In genomic region chr2:34826460-34827231, GRCm38 (mm10) we compare ENCODE assay signal across 9 mouse cellular contexts. TPM values are rescaled to one million over a fixed set of nuclear protein-coding genes. Genes with fewer than 3 reads are reported as not detected.
DNase-seq lines count a peak whose midpoint lies in the region; ATAC-seq and TF ChIP-seq lines count a peak whose summit lies in the region.
"Had no signal": no experiment of that assay in that cellular context is flagged by ENCODE, and none has a peak within 500 bp of the region (broad histone marks: within the 10 kb centered on the region; RNA-seq: fewer than 3 reads in every experiment).

No protein-coding gene starts in this region.

- no peak for DNase-seq in kidney, adult 2 months
- no peak for DNase-seq in kidney, adult 18-20 months
- DNase-seq in liver, embryonic 13.5 days = no peak
- no peak for DNase-seq in frontal cortex, postnatal 25 days (ENCODE audit: low spot score in 2 of 2)
- no peak for DNase-seq in left cerebral cortex, adult 8-10 months (ENCODE audit: low spot score in 2 of 2)

- peaks cover 9% of the 10 kb centered on the region; the same call in 1 of the 2 replicates for H3K4me1 ChIP-seq in kidney, adult 2 months (ENCODE audit: control insufficient read depth, insufficient read depth, low read length)
- peaks cover 19% of the 10 kb centered on the region for H3K4me1 ChIP-seq in bone marrow macrophage, adult 2 months (ENCODE audit: control insufficient read depth, insufficient read depth, low read length)
- peaks cover 5 to 19% of the 10 kb centered on the region in 2 experiments for H3K4me1 ChIP-seq in heart, embryonic 14.5 days (ENCODE audit: control insufficient read depth in 2 of 2, insufficient read depth in 2 of 2, low read length in 2 of 2)
- H3K4me1 ChIP-seq in liver, embryonic 13.5 days (replicated peaks) = peaks cover 47% of the 10 kb centered on the region
- peaks cover 3% of the 10 kb centered on the region; the same call in 1 of the 2 replicates for H3K4me1 ChIP-seq in stomach, embryonic 15.5 days

- H3K36me3 ChIP-seq in kidney, adult 2 months (ENCODE audit: control insufficient read depth, insufficient read depth, low read length) = peaks cover 2% of the 10 kb centered on the region
- peaks cover 10% of the 10 kb centered on the region for H3K36me3 ChIP-seq in heart, embryonic 14.5 days (ENCODE audit: control insufficient read depth, insufficient read depth, low read length)
- peaks cover 16% of the 10 kb centered on the region for H3K36me3 ChIP-seq in liver, embryonic 13.5 days
- H3K36me3 ChIP-seq in stomach, embryonic 15.5 days = peaks cover 5% of the 10 kb centered on the region; the same call in 1 of the 2 replicates

- 39% methylated on average over 20 of the region's 21 CpGs for WGBS in kidney, adult 2 months
- whole genome bisulfite sequencing in heart, embryonic 14.5 days = 34% methylated on average over 20 of the region's 21 CpGs
- 31% methylated on average over 20 of the region's 21 CpGs for WGBS in liver, embryonic 13.5 days (ENCODE audit: insufficient replicate concordance)
- WGBS in stomach, embryonic 15.5 days = 33% methylated on average over 20 of the region's 21 CpGs

- no peaks in the 10 kb centered on the region for H3K27me3 ChIP-seq in kidney, adult 2 months (replicated peaks; ENCODE audit: control insufficient read depth, insufficient read depth, low read length)
- no peaks in the 10 kb centered on the region for H3K27me3 ChIP-seq in heart, embryonic 14.5 days (ENCODE audit: control insufficient read depth, insufficient read depth, low read length)
- no peaks in the 10 kb centered on the region for H3K27me3 ChIP-seq in liver, embryonic 13.5 days
- H3K27me3 ChIP-seq in stomach, embryonic 15.5 days (replicated peaks) = no peaks in the 10 kb centered on the region

- TF ChIP-seq POLR2A in kidney, adult 2 months (IDR thresholded peaks at IDR 0.05; ENCODE audit: low read depth, low read length) = no peak
- no peak for TF ChIP-seq POLR2A in bone marrow macrophage, adult 2 months (IDR thresholded peaks at IDR 0.05; ENCODE audit: borderline replicate concordance, low read depth, low read length)

- peak overlapping the region; percentile 97 for H3K9ac ChIP-seq in heart, embryonic 14.5 days (ENCODE audit: low read length)
- peak overlapping the region; percentile 97 for H3K9ac ChIP-seq in liver, embryonic 13.5 days
- peak overlapping the region; percentile 98 for H3K9ac ChIP-seq in stomach, embryonic 15.5 days

- TF ChIP-seq CTCF in kidney, adult 2 months (conservative IDR thresholded peaks at IDR 0.05; ENCODE audit: insufficient read depth, insufficient read length, low read depth, low read length) = no peak
- no peak for TF ChIP-seq CTCF in bone marrow macrophage, adult 2 months (IDR thresholded peaks at IDR 0.05; ENCODE audit: low read depth, low read length)

- peak overlapping the region; percentile 69 for H3K4me3 ChIP-seq in kidney, adult 2 months (ENCODE audit: insufficient read depth, low read depth, low read length)
- peak overlapping the region; percentile 69 for H3K4me3 ChIP-seq in bone marrow macrophage, adult 2 months (ENCODE audit: insufficient read depth, low read length)
- H3K4me3 ChIP-seq in heart, embryonic 14.5 days (ENCODE audit: control insufficient read depth in 1 of 2, insufficient read depth in 1 of 2, low read depth in 1 of 2, low read length in 2 of 2) = peak overlapping the region; percentile 95 to 96
- peak overlapping the region; percentile 93 for H3K4me3 ChIP-seq in liver, embryonic 13.5 days (replicated peaks)
- peak overlapping the region; percentile 89 for H3K4me3 ChIP-seq in stomach, embryonic 15.5 days (replicated peaks)

- H3K4me2 ChIP-seq in heart, embryonic 14.5 days (ENCODE audit: low read length) = peak overlapping the region; percentile 93
- peak overlapping the region; percentile 81 for H3K4me2 ChIP-seq in liver, embryonic 13.5 days
- H3K4me2 ChIP-seq in stomach, embryonic 15.5 days = peak overlapping the region; percentile 83

- 0 out of 2 replicates have a peak, but pooled peaks cover 4% of the 10 kb centered on the region for H3K9me3 ChIP-seq in heart, embryonic 14.5 days (ENCODE audit: control insufficient read depth, low read length)
- no peaks in the 10 kb centered on the region for H3K9me3 ChIP-seq in liver, embryonic 13.5 days (replicated peaks)
- no peaks in the 10 kb centered on the region for H3K9me3 ChIP-seq in stomach, embryonic 15.5 days

- no peak for ATAC-seq in heart, embryonic 14.5 days (ENCODE audit: insufficient number of reproducible peaks, insufficient read depth, low FRiP score, low read depth)
- ATAC-seq in liver, embryonic 13.5 days (ENCODE audit: low read depth) = no peak; the same call in 1 of the 2 replicates
- ATAC-seq in stomach, embryonic 15.5 days (ENCODE audit: insufficient read depth, low FRiP score, low read depth) = peak; percentile 12; the same call in 1 of the 2 replicates

- H3K27ac ChIP-seq in kidney, adult 2 months (ENCODE audit: insufficient read depth, low read depth, low read length) = 0 out of 2 replicates have a peak overlapping the region, but pooled peaks have one; percentile 2
- peak overlapping the region; percentile 51 for H3K27ac ChIP-seq in bone marrow macrophage, adult 2 months (ENCODE audit: insufficient read depth, low read depth, low read length)
- peak overlapping the region; percentile 40 to 89; a peak in 3 of 4 replicates for H3K27ac ChIP-seq in heart, embryonic 14.5 days (replicated peaks in 1 of 2; ENCODE audit: control insufficient read depth in 1 of 2, insufficient read depth in 1 of 2, low read depth in 2 of 2, low read length in 2 of 2)
- peak overlapping the region; percentile 92 for H3K27ac ChIP-seq in liver, embryonic 13.5 days
- peak overlapping the region; percentile 76 for H3K27ac ChIP-seq in stomach, embryonic 15.5 days

RNA-seq across cellular contexts. Expression of gene Fbxw2, which starts 0.5 kb away (rescaled TPM):
- polyA plus RNA-seq in kidney, adult 2 months (2012; rRNA removed) = 29.4 and 34.1 TPM in 2 replicates
- polyA plus RNA-seq in bone marrow macrophage, adult 2 months (2012; ENCODE audit: insufficient read depth, insufficient read length, missing spikeins) = 53.3 and 56.3 TPM in 2 replicates
- polyA plus RNA-seq in heart, embryonic 14.5 days (2014; fragmentation: Nextera tagmentation; extraction: Ambion mirVana) = 51.0 and 65.8 TPM in 2 replicates
- polyA plus RNA-seq in liver, embryonic 13.5 days (2015; fragmentation: Nextera tagmentation; extraction: Ambion mirVana) = 57.7 and 61.5 TPM in 2 replicates
- 83.6 and 83.9 TPM in 2 replicates for polyA plus RNA-seq in stomach, embryonic 15.5 days (2015; fragmentation: Nextera tagmentation; extraction: Ambion mirVana)
- 10 to 100 TPM; 84.5 to 99.0 (median 96.9) TPM for total RNA-seq in left cerebral cortex, adult 8-10 months (2022)

RNA-seq across cellular contexts. Expression of gene Gm34653, which starts 6.2 kb away (rescaled TPM):
- 0.07 TPM in 1 of 2 replicates, not detected in the other for polyA plus RNA-seq in kidney, adult 2 months (2012; rRNA removed)
- not detected in 2 replicates for polyA plus RNA-seq in bone marrow macrophage, adult 2 months (2012; ENCODE audit: insufficient read depth, insufficient read length, missing spikeins)
- not detected in 2 replicates for polyA plus RNA-seq in heart, embryonic 14.5 days (2014; fragmentation: Nextera tagmentation; extraction: Ambion mirVana)
- polyA plus RNA-seq in liver, embryonic 13.5 days (2015; fragmentation: Nextera tagmentation; extraction: Ambion mirVana) = 0.08 TPM in 1 of 2 replicates, not detected in the other
- not detected in 2 replicates for polyA plus RNA-seq in stomach, embryonic 15.5 days (2015; fragmentation: Nextera tagmentation; extraction: Ambion mirVana)
- not detected for total RNA-seq in left cerebral cortex, adult 8-10 months (2022)
- total RNA-seq: neutrophil, adult 5-6 weeks had no signal

RNA-seq across cellular contexts. Expression of gene Rabepk, which starts 26.9 kb away (rescaled TPM):
- polyA plus RNA-seq in kidney, adult 2 months (2012; rRNA removed) = 25.8 and 28.1 TPM in 2 replicates
- polyA plus RNA-seq in bone marrow macrophage, adult 2 months (2012; ENCODE audit: insufficient read depth, insufficient read length, missing spikeins) = 10.2 and 10.6 TPM in 2 replicates
- 25.5 and 26.7 TPM in 2 replicates for polyA plus RNA-seq in heart, embryonic 14.5 days (2014; fragmentation: Nextera tagmentation; extraction: Ambion mirVana)
- polyA plus RNA-seq in liver, embryonic 13.5 days (2015; fragmentation: Nextera tagmentation; extraction: Ambion mirVana) = 30.6 and 31.1 TPM in 2 replicates
- 39.6 and 43.9 TPM in 2 replicates for polyA plus RNA-seq in stomach, embryonic 15.5 days (2015; fragmentation: Nextera tagmentation; extraction: Ambion mirVana)
- 10 to 100 TPM; 31.8 to 36.6 (median 32.6) TPM for total RNA-seq in left cerebral cortex, adult 8-10 months (2022)

RNA-seq across cellular contexts. Expression of gene Cutal, which starts 47.5 kb away (rescaled TPM):
- 208 and 340 TPM in 2 replicates for polyA plus RNA-seq in kidney, adult 2 months (2012; rRNA removed)
- not detected in 2 replicates for polyA plus RNA-seq in bone marrow macrophage, adult 2 months (2012; ENCODE audit: insufficient read depth, insufficient read length, missing spikeins)
- 0.20 and 0.24 TPM in 2 replicates for polyA plus RNA-seq in heart, embryonic 14.5 days (2014; fragmentation: Nextera tagmentation; extraction: Ambion mirVana)
- 3.4 and 4.4 TPM in 2 replicates for polyA plus RNA-seq in liver, embryonic 13.5 days (2015; fragmentation: Nextera tagmentation; extraction: Ambion mirVana)
- polyA plus RNA-seq in stomach, embryonic 15.5 days (2015; fragmentation: Nextera tagmentation; extraction: Ambion mirVana) = 1.6 and 1.7 TPM in 2 replicates
- total RNA-seq in left cerebral cortex, adult 8-10 months (2022) = under 1 TPM in 2 of 4 experiments, not detected in 2; 0.22 to 0.37 TPM
- total RNA-seq: neutrophil, adult 5-6 weeks had no signal

RNA-seq across cellular contexts. Expression of gene Psmd5, which starts 48.1 kb away (rescaled TPM):
- 29.7 and 31.7 TPM in 2 replicates for polyA plus RNA-seq in kidney, adult 2 months (2012; rRNA removed)
- polyA plus RNA-seq in bone marrow macrophage, adult 2 months (2012; ENCODE audit: insufficient read depth, insufficient read length, missing spikeins) = 34.5 and 37.8 TPM in 2 replicates
- 59.2 and 62.2 TPM in 2 replicates for polyA plus RNA-seq in heart, embryonic 14.5 days (2014; fragmentation: Nextera tagmentation; extraction: Ambion mirVana)
- polyA plus RNA-seq in liver, embryonic 13.5 days (2015; fragmentation: Nextera tagmentation; extraction: Ambion mirVana) = 93.6 and 106 TPM in 2 replicates
- 84.9 and 93.1 TPM in 2 replicates for polyA plus RNA-seq in stomach, embryonic 15.5 days (2015; fragmentation: Nextera tagmentation; extraction: Ambion mirVana)
- total RNA-seq in left cerebral cortex, adult 8-10 months (2022) = 10 to 100 TPM; 33.6 to 46.2 (median 38.1) TPM

Comparison
In these comparisons a context has a peak if more than half of its experiments do, and no peak if none do; other contexts are left out.
1. H3K27ac ChIP-seq: peak in every context shown above with its lines; median percentile 92 in liver, embryonic 13.5 days; 76 in stomach, embryonic 15.5 days; 64 in heart, embryonic 14.5 days; 51 in bone marrow macrophage, adult 2 months; 2 in kidney, adult 2 months.